Mouse (Mus musculus): ENCODE results near the gene Mrps12. TPM values are rescaled to one million over a fixed set of nuclear protein-coding genes. Genes with fewer than 3 reads are reported as not detected.
"Not testable (repeated sequence)": the region's sequence is repeated elsewhere in the genome, so short reads cannot be mapped to it uniquely, and the experiment has no call there.

Gene Mrps12
- total RNA-seq, 1 experiment from 2014 or later, result 19.4 TPM

DNA sequence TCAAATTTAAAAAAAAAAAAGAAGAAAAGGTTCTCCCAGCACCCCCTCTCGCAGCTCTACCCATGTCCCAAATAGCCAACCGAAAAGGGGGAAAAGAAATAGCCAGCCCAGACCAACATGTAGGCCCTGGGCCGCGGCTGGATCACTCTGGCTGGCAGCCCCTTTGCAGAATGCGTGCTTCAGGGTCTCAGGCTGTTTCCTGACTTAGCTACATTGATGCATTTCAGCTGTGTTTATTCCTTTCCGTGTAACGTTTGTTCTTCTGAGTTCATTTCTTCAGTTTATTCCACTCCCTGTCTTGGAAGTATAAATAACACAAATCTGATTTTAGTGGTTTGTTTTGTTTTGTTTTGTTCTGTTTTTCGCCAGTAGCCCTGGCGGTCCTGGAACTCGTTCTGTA lies 23.9 kb downstream of the Mrps12 start:
- no peak for ATAC-seq (ENCODE audit: extremely low read depth, insufficient number of reproducible peaks, low FRiP score, poor library complexity, severe bottlenecking)

DNA sequence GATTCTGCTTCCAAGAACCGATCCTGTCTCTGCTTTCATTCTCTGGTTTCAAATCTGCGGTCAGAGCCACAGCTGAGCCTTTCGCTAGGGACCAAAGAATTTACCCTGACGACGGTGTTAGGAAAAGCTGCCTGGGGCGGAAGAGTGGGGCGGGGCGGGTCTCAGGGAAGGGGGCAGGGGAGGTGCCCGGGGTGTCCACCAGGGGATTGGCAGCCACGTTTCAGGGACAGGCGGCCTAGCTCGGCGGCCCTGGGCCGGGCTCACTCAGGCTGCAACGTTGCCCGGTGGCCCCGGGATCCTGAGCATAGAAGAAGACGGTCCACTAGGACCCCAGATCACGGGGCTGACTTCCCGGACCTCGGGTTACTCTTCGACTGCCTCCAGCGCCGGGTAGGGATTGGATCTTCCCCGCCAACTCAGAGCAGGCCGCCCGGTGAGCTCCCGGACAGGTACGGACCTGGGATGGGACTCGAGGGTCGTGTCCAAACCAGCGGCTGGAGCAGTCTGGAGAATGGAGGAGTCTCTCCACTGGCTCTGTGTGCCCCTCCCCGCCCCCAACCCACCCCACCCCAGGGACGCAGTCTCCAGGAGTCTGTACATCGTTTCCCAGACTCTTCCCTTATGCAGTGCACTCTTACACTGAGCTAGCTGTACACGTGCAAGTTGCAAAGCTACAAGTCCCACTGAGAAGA lies 24.9 kb downstream of the Mrps12 start, which contains the start of gene Fbxo17:
TSS of gene Fbxo17 (plus strand) at position 215 of the 692 bp plus-strand sequence.
- ATAC-seq (ENCODE audit: extremely low read depth, insufficient number of reproducible peaks, low FRiP score, poor library complexity, severe bottlenecking), result peak; percentile 36; the same call in 1 of the 2 replicates

DNA sequence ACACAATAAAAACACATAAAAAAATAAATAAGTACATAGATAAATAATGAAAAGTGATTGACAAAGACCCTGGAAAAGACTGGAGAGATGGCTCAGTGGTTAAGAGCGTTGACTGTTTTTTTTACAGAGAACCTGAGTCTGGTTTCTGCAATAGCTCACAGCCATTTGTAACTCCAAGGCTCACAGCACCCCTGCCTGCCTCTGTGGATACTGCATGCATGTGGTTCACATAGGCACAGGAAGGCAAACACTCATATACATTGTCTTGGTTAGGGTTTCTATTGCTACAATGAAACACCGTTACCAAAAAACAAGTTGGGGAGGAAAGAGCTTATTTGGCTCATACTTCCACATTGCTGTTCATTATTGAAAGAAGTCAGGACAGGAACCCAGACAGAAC lies 26.0 kb downstream of the Mrps12 start:
- ATAC-seq (ENCODE audit: extremely low read depth, insufficient number of reproducible peaks, low FRiP score, poor library complexity, severe bottlenecking), result no peak

DNA sequence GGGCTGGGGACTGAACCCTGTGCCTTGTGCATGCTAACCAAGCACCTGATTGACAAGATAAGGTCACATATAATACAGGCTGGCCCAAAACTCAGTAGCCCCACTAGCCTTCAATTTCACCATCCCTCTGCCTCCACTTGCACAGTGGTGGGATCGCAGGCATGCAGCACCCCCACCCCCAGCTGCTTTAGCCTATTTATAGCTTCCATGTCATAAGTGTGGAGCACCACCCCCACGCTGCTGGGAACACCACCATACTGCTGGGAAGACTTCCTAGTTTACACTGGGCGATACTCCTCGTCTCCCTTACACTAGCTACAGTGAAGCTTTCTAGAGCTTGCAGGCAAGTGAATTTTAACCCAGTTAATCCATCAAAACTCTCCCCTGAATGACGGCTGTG lies 27.0 kb downstream of the Mrps12 start:
- ATAC-seq (ENCODE audit: extremely low read depth, insufficient number of reproducible peaks, low FRiP score, poor library complexity, severe bottlenecking), result no peak

DNA sequence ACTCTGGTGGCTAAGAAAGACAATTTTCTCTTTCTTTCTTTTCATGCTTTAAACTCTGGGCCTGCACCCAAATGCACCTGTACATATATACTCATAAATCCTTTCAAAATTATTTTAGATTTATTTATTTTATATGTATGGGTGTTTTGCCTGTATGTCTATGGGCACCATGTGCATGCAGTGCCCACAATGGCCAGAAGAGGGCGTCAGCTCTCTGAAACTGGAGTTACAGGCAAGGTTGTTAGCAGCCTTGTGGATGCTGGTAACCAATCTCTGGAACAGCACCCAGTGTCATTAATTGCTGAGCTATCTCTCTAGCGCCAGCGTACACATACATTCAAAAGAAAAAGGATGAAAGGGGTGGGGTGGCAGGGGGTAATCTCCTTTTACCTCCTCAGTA lies 30.7 kb downstream of the Mrps12 start:
- ATAC-seq (ENCODE audit: extremely low read depth, insufficient number of reproducible peaks, low FRiP score, poor library complexity, severe bottlenecking), result no peak

DNA sequence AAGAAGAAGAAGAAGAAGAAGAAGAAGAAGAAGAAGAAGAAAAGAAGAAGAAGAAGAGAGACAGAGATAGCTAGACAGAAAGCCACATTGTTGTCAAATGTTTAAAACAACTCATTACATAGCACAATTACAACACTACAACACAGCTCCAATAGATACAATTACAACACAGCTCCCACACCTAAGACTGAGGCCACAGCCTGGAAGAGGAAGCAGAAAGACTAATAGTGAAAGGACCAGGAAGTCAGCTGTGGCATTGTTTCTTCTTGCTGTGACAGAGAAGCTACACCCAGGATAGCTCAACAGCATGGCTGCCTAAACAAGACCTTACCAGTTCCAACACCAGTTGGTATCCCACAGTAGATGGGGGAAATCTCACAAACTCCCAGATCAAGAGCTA lies 32.2 kb downstream of the Mrps12 start:
- ATAC-seq (ENCODE audit: extremely low read depth, insufficient number of reproducible peaks, low FRiP score, poor library complexity, severe bottlenecking), result 0 out of 2 replicates have a peak, but pooled peaks have one; percentile 19

DNA sequence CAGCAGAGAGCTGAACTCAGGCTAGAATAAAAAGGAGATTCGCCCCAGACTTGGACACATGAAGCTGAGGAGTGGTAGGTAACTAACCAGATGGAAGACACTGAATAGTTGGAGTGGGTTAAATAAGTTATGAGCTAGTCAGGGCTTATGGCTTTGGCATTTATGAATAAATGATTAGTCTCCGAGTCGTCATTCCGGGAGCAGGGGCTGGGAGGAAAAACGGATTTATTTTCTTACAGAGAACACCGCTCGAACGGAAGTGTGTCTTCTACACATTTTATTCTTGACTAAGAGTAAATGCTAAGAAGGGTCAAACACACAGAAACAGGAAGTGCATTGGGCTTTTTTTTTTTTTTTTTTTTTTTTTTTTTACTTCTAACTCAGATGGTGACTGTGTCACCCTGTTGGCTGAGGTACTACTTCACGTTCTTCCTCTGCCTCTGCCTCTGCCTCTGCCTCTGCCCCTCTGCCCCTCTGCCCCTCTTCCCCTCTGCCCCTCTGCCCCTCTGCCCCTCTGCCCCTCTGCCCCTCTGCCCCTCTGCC lies 38.9 kb downstream of the Mrps12 start:
- ATAC-seq (ENCODE audit: extremely low read depth, insufficient number of reproducible peaks, low FRiP score, poor library complexity, severe bottlenecking), result 0 out of 2 replicates have a peak, but pooled peaks have one; percentile 44

DNA sequence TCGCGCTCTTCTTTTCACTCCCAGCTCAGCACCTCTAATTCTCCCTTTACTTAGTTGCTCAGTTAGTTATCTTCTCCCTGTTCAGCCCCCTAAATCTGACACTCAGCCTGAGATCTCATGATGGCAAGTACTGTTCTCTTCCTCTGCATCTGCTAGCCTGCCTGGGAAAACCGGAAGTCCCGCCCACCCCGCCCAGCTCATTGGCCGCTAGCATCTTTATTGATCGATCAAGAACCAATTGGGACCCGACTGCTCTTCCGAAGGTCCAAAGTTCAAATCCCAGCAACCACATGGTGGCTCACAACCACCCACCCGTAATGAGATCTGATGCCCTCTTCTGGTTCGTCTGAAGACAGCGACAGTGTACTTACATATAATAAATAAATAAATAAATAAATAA lies 40.3 kb downstream of the Mrps12 start:
- ATAC-seq (ENCODE audit: extremely low read depth, insufficient number of reproducible peaks, low FRiP score, poor library complexity, severe bottlenecking), result not testable (repeated sequence)

DNA sequence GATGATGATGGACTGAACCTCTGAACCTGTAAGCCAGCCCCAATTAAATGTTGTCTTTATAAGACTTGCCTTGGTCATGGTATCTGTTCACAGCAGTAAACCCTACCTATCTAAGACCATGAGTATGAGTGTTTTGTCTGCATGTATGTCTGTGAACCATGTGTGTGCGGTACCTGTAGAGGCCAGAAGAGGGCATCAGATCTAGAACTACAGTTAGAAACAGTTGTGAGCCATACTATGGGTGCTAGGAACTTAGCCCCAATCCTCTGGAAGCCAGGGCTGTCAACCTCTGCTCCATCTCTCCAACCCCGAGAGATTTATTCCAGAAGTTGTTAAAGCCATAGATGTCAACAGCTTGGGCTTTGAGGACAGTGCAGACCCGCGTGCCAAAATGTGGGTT lies 41.4 kb downstream of the Mrps12 start:
- no peak for ATAC-seq (ENCODE audit: extremely low read depth, insufficient number of reproducible peaks, low FRiP score, poor library complexity, severe bottlenecking)

DNA sequence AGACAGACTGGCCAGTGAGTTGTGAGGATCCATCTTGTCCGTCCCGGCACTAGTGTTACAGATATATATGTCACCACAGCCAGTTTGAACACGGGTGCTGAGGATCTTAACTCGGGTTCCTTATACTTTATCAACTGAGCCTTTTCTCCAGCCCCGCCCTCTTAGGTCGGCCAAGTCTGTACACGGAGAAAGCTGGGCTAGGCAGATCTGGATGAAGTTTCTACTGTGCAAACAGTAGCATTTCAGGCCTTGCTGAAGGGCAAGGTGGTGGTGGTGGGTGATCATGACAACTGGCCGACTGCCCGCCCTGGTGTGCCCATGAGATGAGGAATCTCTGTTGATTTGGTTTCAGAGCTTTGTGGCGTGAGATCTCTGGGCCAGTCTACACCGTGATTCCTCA lies 44.3 kb downstream of the Mrps12 start:
- ATAC-seq (ENCODE audit: extremely low read depth, insufficient number of reproducible peaks, low FRiP score, poor library complexity, severe bottlenecking), result no peak

DNA sequence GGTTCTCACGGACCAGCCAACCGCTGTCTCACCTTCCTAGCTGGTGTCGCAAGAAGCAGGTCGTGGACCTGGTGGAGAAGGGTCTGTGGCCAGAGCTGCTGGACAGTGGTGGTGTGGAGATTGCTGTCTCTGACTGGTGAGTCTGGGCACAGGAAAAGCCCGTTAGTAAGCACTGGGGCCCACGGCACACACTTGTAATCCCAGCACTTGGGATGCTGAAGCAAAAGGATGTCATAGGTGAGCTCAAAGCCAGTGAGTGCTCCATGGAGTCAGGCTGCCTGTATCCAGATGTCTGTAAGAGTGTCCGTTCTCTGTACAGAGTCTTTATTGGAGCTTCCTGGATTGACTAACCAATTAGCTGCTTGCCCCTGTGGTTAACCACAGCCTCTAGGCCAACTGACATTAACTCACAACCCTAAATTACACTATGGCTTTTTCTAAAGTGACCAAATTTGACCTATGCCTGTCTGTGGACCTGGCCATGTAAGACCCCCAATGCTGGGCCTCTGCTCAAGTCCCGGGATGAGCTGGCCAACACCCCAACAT lies 46.6 kb downstream of the Mrps12 start:
- ATAC-seq (ENCODE audit: extremely low read depth, insufficient number of reproducible peaks, low FRiP score, poor library complexity, severe bottlenecking), result no peak

DNA sequence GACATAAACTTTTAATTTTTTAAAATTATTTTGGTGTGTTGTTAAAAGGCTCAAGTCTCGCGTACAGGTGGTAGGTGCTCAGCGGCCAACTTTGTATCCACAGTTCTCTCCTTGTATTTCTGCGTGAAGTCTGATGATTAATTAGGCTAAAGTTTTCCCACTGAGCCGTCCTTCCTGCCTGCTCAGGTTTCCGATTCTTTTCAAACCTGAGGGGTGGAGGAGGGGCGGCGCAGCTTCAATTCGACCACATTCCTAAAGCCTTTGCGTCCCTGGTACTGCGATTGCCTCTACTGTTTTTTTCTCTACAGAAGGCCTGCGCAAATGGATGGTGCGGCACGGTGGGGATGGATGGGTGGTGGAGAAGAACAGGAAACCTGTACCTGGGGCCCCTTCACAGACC lies 47.2 kb downstream of the Mrps12 start:
- no peak for ATAC-seq (ENCODE audit: extremely low read depth, insufficient number of reproducible peaks, low FRiP score, poor library complexity, severe bottlenecking)

DNA sequence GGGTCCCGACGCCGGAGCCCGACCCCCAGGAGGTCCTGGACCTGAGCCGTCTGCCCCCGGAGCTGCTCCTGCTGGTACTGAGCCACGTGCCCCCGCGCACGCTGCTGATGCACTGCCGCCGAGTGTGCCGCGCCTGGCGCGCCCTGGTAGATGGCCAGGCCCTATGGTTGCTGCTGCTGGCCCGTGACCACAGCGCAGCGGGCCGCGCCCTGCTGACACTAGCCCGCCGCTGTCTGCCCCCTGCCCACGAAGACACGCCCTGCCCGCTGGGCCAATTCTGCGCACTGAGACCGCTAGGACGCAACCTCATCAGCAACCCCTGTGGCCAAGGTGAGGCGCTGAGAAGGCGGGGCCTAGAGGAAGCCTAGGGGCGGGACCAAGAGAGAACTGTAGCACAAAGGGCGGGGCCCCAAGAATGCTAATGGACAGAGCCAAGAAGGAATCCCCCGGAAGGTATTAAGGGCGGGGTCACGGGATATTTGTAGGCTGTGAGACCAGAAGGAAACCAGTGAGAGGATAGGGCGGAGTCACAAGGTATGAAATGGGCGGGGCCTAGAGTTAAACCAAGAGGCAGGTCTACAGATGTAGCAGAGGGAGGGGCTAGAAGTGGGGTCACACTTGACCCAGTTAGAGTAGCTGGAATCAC lies 48.2 kb downstream of the Mrps12 start:
- ATAC-seq (ENCODE audit: extremely low read depth, insufficient number of reproducible peaks, low FRiP score, poor library complexity, severe bottlenecking), result peak; percentile 84

DNA sequence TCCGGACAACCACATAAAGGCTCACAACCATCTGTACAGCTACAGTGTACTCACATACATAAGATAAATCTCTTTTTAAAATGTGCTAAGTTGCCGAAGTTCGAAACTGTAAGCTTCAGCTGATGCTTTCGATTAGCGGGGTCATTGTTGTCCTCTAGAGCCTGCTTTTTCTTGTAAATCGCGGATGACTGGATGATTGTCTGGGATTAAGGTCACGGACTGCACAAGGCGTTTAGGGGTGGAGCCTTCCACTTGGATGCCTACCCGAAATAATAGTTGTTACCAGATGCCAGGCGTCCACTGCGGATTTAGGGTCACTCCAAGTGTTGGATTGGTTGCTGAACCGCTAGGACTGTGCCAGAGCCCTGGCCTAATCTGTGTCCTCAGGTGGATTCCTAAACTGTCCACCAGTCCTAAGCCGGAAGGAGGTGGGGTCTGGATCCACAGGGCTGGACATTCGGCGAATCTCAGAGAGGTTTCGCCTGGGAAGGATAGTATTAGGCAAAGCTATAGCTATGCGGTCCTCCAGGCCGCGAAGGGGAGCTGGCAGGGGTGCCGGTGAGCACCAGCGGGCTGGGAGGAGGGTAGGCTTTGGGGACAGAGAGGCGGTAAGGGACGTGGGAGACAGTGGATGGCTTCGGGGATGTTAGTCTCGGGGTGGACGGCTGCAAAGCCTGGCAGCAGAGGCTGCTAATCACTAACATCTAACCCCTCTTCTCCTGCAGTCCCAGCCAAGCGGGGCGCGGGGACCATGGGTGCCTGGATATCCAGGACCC lies 48.9 kb downstream of the Mrps12 start, which contains the start of gene Fbxo27:
TSS of gene Fbxo27 (plus strand) at position 305 of the 776 bp plus-strand sequence.
- no peak for ATAC-seq (ENCODE audit: extremely low read depth, insufficient number of reproducible peaks, low FRiP score, poor library complexity, severe bottlenecking)

DNA sequence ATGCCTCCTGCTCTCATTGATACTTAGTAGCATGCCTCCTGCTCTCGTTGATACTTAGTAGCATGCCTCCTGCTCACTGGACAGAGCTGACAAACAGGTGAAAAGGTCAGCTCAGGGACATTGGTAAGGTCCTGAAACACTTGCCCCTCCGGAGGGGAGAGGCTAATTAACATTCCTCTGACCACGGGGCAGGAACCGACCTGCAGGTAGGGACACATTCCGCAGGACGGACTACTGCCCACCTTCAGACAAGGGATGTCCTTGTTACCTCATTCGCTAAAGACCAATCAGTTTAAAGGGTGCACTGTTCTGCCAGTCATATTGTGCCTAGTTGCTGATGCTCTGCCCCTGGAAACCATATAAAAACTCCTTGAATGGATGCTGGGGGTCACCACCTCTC lies 50.5 kb downstream of the Mrps12 start:
- ATAC-seq (ENCODE audit: extremely low read depth, insufficient number of reproducible peaks, low FRiP score, poor library complexity, severe bottlenecking), result no peak

Other genes with a start within 250 kb of the Mrps12 start
- gene Ifnl2, start 231.4 kb downstream of the Mrps12 start, total RNA-seq (2017), result not detected in 2 replicates
- gene Ifnl3, start 219.0 kb downstream of the Mrps12 start, total RNA-seq (2017), result not detected in 2 replicates
- not detected in 2 replicates for gene Sycn, start 200.9 kb downstream of the Mrps12 start, total RNA-seq (2017)
- gene Nccrp1, start 194.6 kb downstream of the Mrps12 start, total RNA-seq (2017), result 0.49 and 0.70 TPM in 2 replicates
- 15.2 and 16.8 TPM in 2 replicates for gene Samd4b, start 143.7 kb downstream of the Mrps12 start, total RNA-seq (2017)
- 6.6 and 8.8 TPM in 2 replicates for gene Pak4, start 143.6 kb downstream of the Mrps12 start, total RNA-seq (2017)
- not detected in 2 replicates for gene Acp7, start 110.5 kb downstream of the Mrps12 start, total RNA-seq (2017)
- gene Fbxo27, start 49.0 kb downstream of the Mrps12 start, total RNA-seq (2017), result not detected in 2 replicates
- 0.61 and 0.81 TPM in 2 replicates for gene Fbxo17, start 25.0 kb downstream of the Mrps12 start, total RNA-seq (2017)
- 5.9 and 6.1 TPM in 2 replicates for gene Sars2, start 172 bp upstream of the Mrps12 start, total RNA-seq (2017)
- gene Ccer2, start 14.4 kb upstream of the Mrps12 start, total RNA-seq (2017), result not detected in 2 replicates
- 39.3 and 45.8 TPM in 2 replicates for gene Sirt2, start 24.9 kb upstream of the Mrps12 start, total RNA-seq (2017)
- gene Nfkbib, start 25.7 kb upstream of the Mrps12 start, total RNA-seq (2017), result 23.5 and 24.3 TPM in 2 replicates
- 95.7 and 108 TPM in 2 replicates for gene Rinl, start 47.1 kb upstream of the Mrps12 start, total RNA-seq (2017)
- 300 and 326 TPM in 2 replicates for gene Hnrnpl, start 66.7 kb upstream of the Mrps12 start, total RNA-seq (2017)
- 43.8 and 45.0 TPM in 2 replicates for gene Ech1, start 83.4 kb upstream of the Mrps12 start, total RNA-seq (2017)
- 25.1 and 34.3 TPM in 2 replicates for gene Lgals4, start 92.0 kb upstream of the Mrps12 start, total RNA-seq (2017)
- gene Lgals7, start 122.0 kb upstream of the Mrps12 start, total RNA-seq (2017), result not detected in 2 replicates
- 0.25 TPM in 1 of 2 replicates, not detected in the other for gene Capn12, start 139.6 kb upstream of the Mrps12 start, total RNA-seq (2017)
- 29.7 and 36.4 TPM in 2 replicates for gene Actn4, start 220.5 kb upstream of the Mrps12 start, total RNA-seq (2017)
- gene Eif3k, start 240.0 kb upstream of the Mrps12 start, total RNA-seq (2017), result 191 and 195 TPM in 2 replicates
- gene Map4k1, start 240.2 kb upstream of the Mrps12 start, total RNA-seq (2017), result 132 and 154 TPM in 2 replicates